Mouse (Mus musculus): ENCODE data around the gene Mrfap1. TPM values are rescaled to one million over a fixed set of nuclear protein-coding genes. Genes with fewer than 3 reads are reported as not detected.

Mrfap1 gene
- polyA plus RNA-seq, 1 experiment from 2014 or later: 587 TPM

- H3K9me3 ChIP-seq: peaks cover 5% of the 10 kb centered on the region; the same call in 1 of the 2 replicates
- ATAC-seq (ENCODE audit: insufficient number of reproducible peaks, insufficient read depth, low FRiP score, low TSS enrichment, low read depth): no peak
- no peaks in the 10 kb centered on the region for H3K36me3 ChIP-seq
- H3K9ac ChIP-seq: no peak overlapping the region
- H3K27me3 ChIP-seq: no peaks in the 10 kb centered on the region
- no peak overlapping the region for H3K4me2 ChIP-seq
- H3K4me1 ChIP-seq: 0 out of 2 replicates have a peak, but pooled peaks cover 7% of the 10 kb centered on the region
- no peak overlapping the region for H3K27ac ChIP-seq
- no peak overlapping the region for H3K4me3 ChIP-seq
- WGBS: 85% methylated on average over 2 of the region's 2 CpGs
Measured at GRCm38 (mm10) chr5:36779512-36779911, 17.1 kb downstream of the Mrfap1 start.

GRCm38 (mm10) chr5:36778901-36779300, 17.7 kb downstream of the Mrfap1 start:
- no peak overlapping the region for H3K9ac ChIP-seq

GRCm38 (mm10) chr5:36777186-36777585, 19.4 kb downstream of the Mrfap1 start:
- WGBS: 5% methylated on average over 2 of the region's 2 CpGs
- Histone ChIP-seq H3K27me3 (no peaks in the 10 kb centered on the region), H3K36me3 (no peaks in the 10 kb centered on the region), H3K9me3 (peaks cover 5% of the 10 kb centered on the region; the same call in 1 of the 2 replicates), H3K4me2 (no peak overlapping the region), H3K27ac (no peak overlapping the region), H3K9ac (no peak overlapping the region), H3K4me1 (0 out of 2 replicates have a peak, but pooled peaks cover 7% of the 10 kb centered on the region), H3K4me3 (no peak overlapping the region)
- ATAC-seq (ENCODE audit: insufficient number of reproducible peaks, insufficient read depth, low FRiP score, low TSS enrichment, low read depth): no peak

More at GRCm38 (mm10) chr5:36778901-36779300, 17.7 kb downstream of the Mrfap1 start:
- 93% methylated on average over 1 of the region's 2 CpGs for WGBS
- Histone ChIP-seq H3K4me2 (no peak overlapping the region), H3K27me3 (no peaks in the 10 kb centered on the region), H3K36me3 (no peaks in the 10 kb centered on the region), H3K4me3 (no peak overlapping the region), H3K4me1 (0 out of 2 replicates have a peak, but pooled peaks cover 7% of the 10 kb centered on the region), H3K9me3 (peaks cover 5% of the 10 kb centered on the region; the same call in 1 of the 2 replicates), H3K27ac (no peak overlapping the region)
- no peak for ATAC-seq (ENCODE audit: insufficient number of reproducible peaks, insufficient read depth, low FRiP score, low TSS enrichment, low read depth)

GRCm38 (mm10) chr5:36776021-36776575, 20.5 kb downstream of the Mrfap1 start:
- H3K27ac ChIP-seq: no peak overlapping the region
- ATAC-seq (ENCODE audit: insufficient number of reproducible peaks, insufficient read depth, low FRiP score, low TSS enrichment, low read depth): no peak

GRCm38 (mm10) chr5:36775317-36775716, 21.3 kb downstream of the Mrfap1 start:
- H3K27ac ChIP-seq: no peak overlapping the region
- 86% methylated on average over 2 of the region's 2 CpGs for WGBS
- H3K27me3 ChIP-seq: no peaks in the 10 kb centered on the region
- H3K9me3 ChIP-seq: no peaks in the 10 kb centered on the region
- ATAC-seq (ENCODE audit: insufficient number of reproducible peaks, insufficient read depth, low FRiP score, low TSS enrichment, low read depth): no peak
- no peak overlapping the region for H3K4me3 ChIP-seq
- no peak overlapping the region for H3K4me2 ChIP-seq
- 0 out of 2 replicates have a peak, but pooled peaks cover 7% of the 10 kb centered on the region for H3K4me1 ChIP-seq
- H3K36me3 ChIP-seq: no peaks in the 10 kb centered on the region
- no peak overlapping the region for H3K9ac ChIP-seq

More at GRCm38 (mm10) chr5:36776021-36776575, 20.5 kb downstream of the Mrfap1 start:
- Histone ChIP-seq H3K9ac (no peak overlapping the region), H3K4me2 (peak overlapping the region; percentile 11; the same call in 1 of the 2 replicates), H3K4me3 (no peak overlapping the region), H3K27me3 (no peaks in the 10 kb centered on the region), H3K9me3 (peaks cover 5% of the 10 kb centered on the region; the same call in 1 of the 2 replicates), H3K4me1 (0 out of 2 replicates have a peak, but pooled peaks cover 7% of the 10 kb centered on the region), H3K36me3 (no peaks in the 10 kb centered on the region)
- WGBS: 9% methylated on average over 9 of the region's 9 CpGs

GRCm38 (mm10) chr5:36772586-36772985, 24.0 kb downstream of the Mrfap1 start:
- WGBS: 76% methylated on average over 5 of the region's 5 CpGs
- H3K27ac ChIP-seq: no peak overlapping the region
- no peaks in the 10 kb centered on the region for H3K9me3 ChIP-seq
- no peaks in the 10 kb centered on the region for H3K36me3 ChIP-seq
- 0 out of 2 replicates have a peak, but pooled peaks cover 8% of the 10 kb centered on the region for H3K4me1 ChIP-seq
- ATAC-seq (ENCODE audit: insufficient number of reproducible peaks, insufficient read depth, low FRiP score, low TSS enrichment, low read depth): no peak
- H3K4me3 ChIP-seq: no peak overlapping the region
- H3K9ac ChIP-seq: no peak overlapping the region
- H3K27me3 ChIP-seq: no peaks in the 10 kb centered on the region
- no peak overlapping the region for H3K4me2 ChIP-seq

- no peak overlapping the region for H3K27ac ChIP-seq
- H3K4me1 ChIP-seq: 0 out of 2 replicates have a peak, but pooled peaks cover 5% of the 10 kb centered on the region
- H3K9ac ChIP-seq: no peak overlapping the region
- H3K9me3 ChIP-seq: no peaks in the 10 kb centered on the region
- H3K36me3 ChIP-seq: no peaks in the 10 kb centered on the region
- no peaks in the 10 kb centered on the region for H3K27me3 ChIP-seq
- no peak for ATAC-seq (ENCODE audit: insufficient number of reproducible peaks, insufficient read depth, low FRiP score, low TSS enrichment, low read depth)
- no peak overlapping the region for H3K4me3 ChIP-seq
- no peak overlapping the region for H3K4me2 ChIP-seq
- WGBS: 70% methylated on average over 3 of the region's 3 CpGs
Measured at GRCm38 (mm10) chr5:36769603-36770002, 27.0 kb downstream of the Mrfap1 start.

GRCm38 (mm10) chr5:36766958-36767703, 29.4 kb downstream of the Mrfap1 start:
- H3K9me3 ChIP-seq: no peaks in the 10 kb centered on the region
- H3K9ac ChIP-seq: no peak overlapping the region
- H3K4me3 ChIP-seq: no peak overlapping the region
- H3K4me2 ChIP-seq: no peak overlapping the region
- ATAC-seq (ENCODE audit: insufficient number of reproducible peaks, insufficient read depth, low FRiP score, low TSS enrichment, low read depth): peak; percentile 34; the same call in 1 of the 2 replicates
- peaks cover 24% of the 10 kb centered on the region for H3K4me1 ChIP-seq
- H3K27ac ChIP-seq: no peak overlapping the region
- H3K36me3 ChIP-seq: no peaks in the 10 kb centered on the region
- H3K27me3 ChIP-seq: no peaks in the 10 kb centered on the region
- 26% methylated on average over 10 of the region's 10 CpGs for WGBS

GRCm38 (mm10) chr5:36759848-36760247, 36.7 kb downstream of the Mrfap1 start:
- ATAC-seq (ENCODE audit: insufficient number of reproducible peaks, insufficient read depth, low FRiP score, low TSS enrichment, low read depth): no peak
- no peak overlapping the region for H3K4me2 ChIP-seq
- H3K27me3 ChIP-seq: no peaks in the 10 kb centered on the region
- H3K4me3 ChIP-seq: no peak overlapping the region
- H3K27ac ChIP-seq: no peak overlapping the region
- no peaks in the 10 kb centered on the region for H3K36me3 ChIP-seq
- 65% methylated on average over 4 of the region's 4 CpGs for WGBS
- peaks cover 19% of the 10 kb centered on the region for H3K4me1 ChIP-seq
- no peak overlapping the region for H3K9ac ChIP-seq
- H3K9me3 ChIP-seq: no peaks in the 10 kb centered on the region; the same call in 1 of the 2 replicates

GRCm38 (mm10) chr5:36757033-36757432, 39.5 kb downstream of the Mrfap1 start:
- no peak overlapping the region for H3K27ac ChIP-seq
- WGBS: 66% methylated on average over 5 of the region's 5 CpGs
- H3K4me2 ChIP-seq: no peak overlapping the region
- H3K9me3 ChIP-seq: no peaks in the 10 kb centered on the region; the same call in 1 of the 2 replicates
- no peak for ATAC-seq (ENCODE audit: insufficient number of reproducible peaks, insufficient read depth, low FRiP score, low TSS enrichment, low read depth)
- H3K27me3 ChIP-seq: no peaks in the 10 kb centered on the region
- H3K9ac ChIP-seq: no peak overlapping the region
- no peak overlapping the region for H3K4me3 ChIP-seq
- H3K36me3 ChIP-seq: no peaks in the 10 kb centered on the region
- H3K4me1 ChIP-seq: no peaks in the 10 kb centered on the region

- H3K27me3 ChIP-seq: no peaks in the 10 kb centered on the region
- no peaks in the 10 kb centered on the region for H3K9me3 ChIP-seq
- WGBS: 71% methylated on average over 9 of the region's 9 CpGs
- no peak overlapping the region for H3K4me3 ChIP-seq
- peaks cover 12% of the 10 kb centered on the region for H3K4me1 ChIP-seq
- no peak overlapping the region for H3K4me2 ChIP-seq
- no peak overlapping the region for H3K9ac ChIP-seq
- H3K36me3 ChIP-seq: 0 out of 2 replicates have a peak, but pooled peaks cover 3% of the 10 kb centered on the region
- ATAC-seq (ENCODE audit: insufficient number of reproducible peaks, insufficient read depth, low FRiP score, low TSS enrichment, low read depth): no peak
- no peak overlapping the region for H3K27ac ChIP-seq
Measured at GRCm38 (mm10) chr5:36750119-36751078, 46.2 kb downstream of the Mrfap1 start.
